Mouse (Mus musculus): ENCODE measurements around the gene Zcchc7. TPM values are rescaled to one million over a fixed set of nuclear protein-coding genes. Genes with fewer than 3 reads are reported as not detected.

Zcchc7 gene
- 39.5 and 53.6 TPM in 2 replicates for polyA plus RNA-seq (2014; fragmentation: Nextera tagmentation; extraction: Ambion mirVana)

DNA sequence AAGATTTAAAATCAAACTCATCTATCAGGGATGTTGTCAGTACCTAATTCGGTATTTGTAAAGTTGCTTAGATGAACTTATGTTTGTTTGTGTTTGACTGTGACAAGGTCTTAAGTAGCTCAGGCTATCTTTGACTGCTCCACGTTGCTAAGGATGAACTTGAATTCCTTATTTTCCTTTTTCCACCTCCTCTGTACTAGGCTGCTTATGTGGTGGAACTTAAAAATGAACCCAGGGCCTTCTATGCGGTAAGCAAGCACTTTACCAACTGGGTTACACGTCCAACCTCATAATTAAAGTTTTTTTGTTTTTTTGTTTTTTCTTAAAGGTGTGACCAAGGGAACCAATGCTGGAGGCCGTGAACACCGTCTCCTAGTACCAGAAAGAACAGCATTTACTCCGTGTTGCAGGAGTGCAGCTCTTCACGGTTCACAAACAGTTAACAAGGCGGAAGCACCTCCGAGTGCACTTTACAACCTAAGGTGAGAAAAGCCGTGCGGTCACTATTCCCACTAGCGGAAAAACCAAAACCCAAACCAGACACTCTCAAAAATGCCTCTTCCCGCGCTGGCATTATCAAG, at the start of gene Zcchc7:
Gene Zcchc7 (plus strand): TSS at position 325 of the 581 bp plus-strand sequence.
- Histone ChIP-seq H3K4me3 (ENCODE audit: low read depth, low read length) (peak within 1 kb of the TSS; percentile 76), H3K36me3 (ENCODE audit: control insufficient read depth, insufficient read depth, low read length) (no peaks in the 10 kb centered on the region), H3K9me3 (ENCODE audit: control insufficient read depth, low read length) (no peaks in the 10 kb centered on the region), H3K27ac (ENCODE audit: low read depth, low read length) (peak within 1 kb of the TSS; percentile 92), H3K27me3 (ENCODE audit: control insufficient read depth, insufficient read depth, low read length) (no peaks in the 10 kb centered on the region), H3K4me1 (ENCODE audit: control insufficient read depth, insufficient read depth, low read length) (peaks cover 5% of the 10 kb centered on the region; the same call in 1 of the 2 replicates), H3K9ac (replicated peaks; ENCODE audit: low read depth, low read length) (peak within 1 kb of the TSS; percentile 88), H3K4me2 (ENCODE audit: low read depth, low read length) (peak within 1 kb of the TSS; percentile 80)
- ATAC-seq (ENCODE audit: low read depth) = peak; percentile 68
- WGBS = 4% methylated on average over 15 of the region's 15 CpGs

DNA sequence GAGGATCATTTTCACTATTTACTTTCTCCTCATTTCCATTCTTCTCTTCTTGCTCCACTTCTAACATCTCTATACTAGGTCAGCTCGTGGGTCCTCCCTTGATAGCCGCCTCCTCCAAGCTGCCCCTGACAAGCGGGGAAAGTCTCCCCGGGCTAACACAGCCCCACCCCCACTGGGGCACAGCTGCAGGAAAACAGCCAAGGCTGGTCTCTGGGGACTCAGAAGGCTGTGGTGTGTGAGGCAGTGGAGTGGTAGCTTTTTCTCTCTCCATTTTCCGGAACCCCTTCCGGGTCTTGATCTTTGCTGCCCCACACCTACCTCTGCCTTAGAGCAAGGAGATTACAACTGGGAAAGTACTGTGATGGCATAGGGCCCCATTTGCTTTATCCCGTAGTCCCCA, 49.7 kb upstream of the Zcchc7 start:
- WGBS = 2% methylated on average over 7 of the region's 7 CpGs
- no peak overlapping the region for H3K9ac ChIP-seq (replicated peaks; ENCODE audit: low read depth, low read length)
- H3K27ac ChIP-seq (ENCODE audit: low read depth, low read length) = no peak overlapping the region
- peaks cover 78% of the 10 kb centered on the region for H3K27me3 ChIP-seq (ENCODE audit: control insufficient read depth, insufficient read depth, low read length)
- H3K4me3 ChIP-seq (ENCODE audit: low read depth, low read length) = no peak overlapping the region
- no peaks in the 10 kb centered on the region for H3K9me3 ChIP-seq (ENCODE audit: control insufficient read depth, low read length)
- ATAC-seq (ENCODE audit: low read depth) = no peak
- H3K4me2 ChIP-seq (ENCODE audit: low read depth, low read length) = no peak overlapping the region
- no peaks in the 10 kb centered on the region for H3K36me3 ChIP-seq (ENCODE audit: control insufficient read depth, insufficient read depth, low read length)
- no peaks in the 10 kb centered on the region for H3K4me1 ChIP-seq (ENCODE audit: control insufficient read depth, insufficient read depth, low read length)

- Histone ChIP-seq H3K4me1 (ENCODE audit: control insufficient read depth, insufficient read depth, low read length) (no peaks in the 10 kb centered on the region), H3K4me2 (ENCODE audit: low read depth, low read length) (no peak overlapping the region), H3K4me3 (ENCODE audit: low read depth, low read length) (no peak overlapping the region), H3K36me3 (ENCODE audit: control insufficient read depth, insufficient read depth, low read length) (no peaks in the 10 kb centered on the region), H3K9ac (replicated peaks; ENCODE audit: low read depth, low read length) (no peak overlapping the region), H3K27ac (ENCODE audit: low read depth, low read length) (no peak overlapping the region), H3K27me3 (ENCODE audit: control insufficient read depth, insufficient read depth, low read length) (peaks cover 80% of the 10 kb centered on the region), H3K9me3 (ENCODE audit: control insufficient read depth, low read length) (no peaks in the 10 kb centered on the region)
- no peak for ATAC-seq (ENCODE audit: low read depth)
- WGBS = 12% methylated on average over 1 of the region's 1 CpGs
Observed at GRCm38 (mm10) chr4:44706865-44707264, 48.8 kb upstream of the Zcchc7 start.

DNA sequence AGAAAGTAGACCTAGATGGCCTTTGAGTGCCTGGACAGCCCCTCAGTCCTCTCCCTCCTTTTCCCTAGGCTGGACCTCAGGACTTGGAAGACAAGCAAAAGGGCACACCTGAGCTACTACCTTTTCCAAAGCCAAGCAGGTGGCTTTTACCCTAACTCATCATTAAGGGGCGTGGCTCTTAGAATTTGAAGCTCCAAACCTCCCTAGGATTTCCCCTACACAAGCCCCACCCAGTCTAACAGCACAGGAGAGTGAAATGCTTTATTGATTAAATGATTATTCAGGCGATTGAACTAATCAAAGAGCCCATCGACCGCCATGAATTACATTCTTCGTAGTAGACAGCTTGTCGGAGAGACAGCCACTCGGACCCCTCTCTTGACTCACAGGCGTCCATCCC, 47.4 kb upstream of the Zcchc7 start:
- no peak for ATAC-seq (ENCODE audit: low read depth)
- Histone ChIP-seq H3K36me3 (ENCODE audit: control insufficient read depth, insufficient read depth, low read length) (no peaks in the 10 kb centered on the region), H3K9ac (replicated peaks; ENCODE audit: low read depth, low read length) (no peak overlapping the region), H3K27ac (ENCODE audit: low read depth, low read length) (no peak overlapping the region), H3K27me3 (ENCODE audit: control insufficient read depth, insufficient read depth, low read length) (peaks cover 74% of the 10 kb centered on the region), H3K4me1 (ENCODE audit: control insufficient read depth, insufficient read depth, low read length) (peaks cover 4% of the 10 kb centered on the region; the same call in 1 of the 2 replicates), H3K4me3 (ENCODE audit: low read depth, low read length) (no peak overlapping the region), H3K4me2 (ENCODE audit: low read depth, low read length) (no peak overlapping the region), H3K9me3 (ENCODE audit: control insufficient read depth, low read length) (no peaks in the 10 kb centered on the region)
- 46% methylated on average over 8 of the region's 8 CpGs for WGBS

DNA sequence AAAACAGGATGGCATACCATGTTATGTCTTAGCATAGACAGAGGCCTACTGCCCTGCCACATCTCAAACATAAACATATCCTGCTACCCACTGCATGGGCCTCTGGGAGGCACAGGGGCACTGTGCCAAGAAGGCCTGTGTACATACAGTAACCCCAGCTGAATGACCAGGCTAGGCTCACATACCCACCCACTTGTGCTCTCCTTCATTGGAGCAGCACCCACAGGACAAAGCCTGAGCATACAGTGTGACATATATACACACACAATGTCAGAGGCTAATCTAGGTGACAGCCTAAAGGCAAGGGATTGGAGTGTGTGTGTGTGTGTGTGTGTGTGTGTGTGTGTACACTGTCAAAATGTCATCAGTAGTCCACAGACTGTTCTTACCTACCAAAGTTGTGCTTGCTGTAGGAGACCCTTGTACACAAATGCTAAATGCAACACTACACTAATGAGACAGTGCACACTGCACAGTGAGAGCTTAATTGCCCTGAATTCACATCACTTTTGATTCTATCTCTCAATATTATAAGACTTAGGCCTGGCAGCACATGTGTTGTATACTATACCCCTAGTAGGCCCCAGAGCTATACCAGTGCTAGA, 46.5 kb upstream of the Zcchc7 start:
- Histone ChIP-seq H3K4me2 (ENCODE audit: low read depth, low read length) (no peak overlapping the region), H3K27ac (ENCODE audit: low read depth, low read length) (no peak overlapping the region), H3K36me3 (ENCODE audit: control insufficient read depth, insufficient read depth, low read length) (no peaks in the 10 kb centered on the region), H3K27me3 (ENCODE audit: control insufficient read depth, insufficient read depth, low read length) (peaks cover 73% of the 10 kb centered on the region), H3K4me3 (ENCODE audit: low read depth, low read length) (no peak overlapping the region), H3K4me1 (ENCODE audit: control insufficient read depth, insufficient read depth, low read length) (peaks cover 4% of the 10 kb centered on the region; the same call in 1 of the 2 replicates), H3K9ac (replicated peaks; ENCODE audit: low read depth, low read length) (no peak overlapping the region), H3K9me3 (ENCODE audit: control insufficient read depth, low read length) (no peaks in the 10 kb centered on the region)
- no peak for ATAC-seq (ENCODE audit: low read depth)

DNA sequence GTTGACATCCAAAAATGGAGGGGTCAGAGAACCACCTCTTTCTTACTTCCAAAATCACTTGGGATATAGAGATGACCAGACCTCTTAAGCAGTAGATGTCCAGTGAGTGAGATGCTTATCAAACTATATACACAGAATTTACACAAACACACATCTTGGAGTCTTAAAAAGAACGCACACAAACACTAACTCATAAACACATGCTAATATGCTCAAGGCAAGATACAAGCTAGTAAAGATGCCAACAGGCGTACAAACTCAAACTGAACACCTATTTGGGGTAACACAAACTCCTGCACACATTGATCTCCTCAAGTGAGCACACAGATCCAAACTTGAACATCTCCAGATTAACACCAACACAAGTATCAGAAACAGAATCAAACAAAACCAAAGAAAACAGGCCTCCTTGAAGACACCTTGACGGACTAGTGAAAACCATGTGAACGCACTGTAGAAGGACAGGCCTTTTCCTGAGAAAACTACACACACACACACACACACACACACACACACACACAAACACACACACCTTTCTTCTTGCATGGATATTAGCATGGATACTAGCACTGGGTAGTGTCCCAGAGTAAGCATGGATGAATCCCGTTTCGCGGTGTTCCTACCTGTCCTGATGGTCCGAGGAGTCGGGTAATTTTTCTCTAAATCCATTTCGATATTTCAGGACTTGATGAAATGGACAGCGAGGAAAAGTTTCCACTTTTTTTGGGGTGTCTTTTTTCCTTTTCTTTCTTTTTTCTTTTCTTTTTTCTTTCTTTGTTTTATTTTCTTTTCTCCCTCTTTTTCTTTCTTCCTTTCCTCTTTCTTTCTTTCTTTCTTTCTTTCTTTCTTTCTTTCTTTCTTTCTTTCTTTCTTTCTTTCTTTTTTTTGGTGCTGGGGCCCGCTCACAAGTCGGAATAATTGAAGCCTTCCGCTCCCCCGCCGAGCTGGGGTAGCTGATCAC, 45.7 kb upstream of the Zcchc7 start, which contains the start of gene Pax5:
Gene Pax5 (minus strand): TSS at position 748 of the 961 bp plus-strand sequence.
- no peaks in the 10 kb centered on the region for H3K36me3 ChIP-seq (ENCODE audit: control insufficient read depth, insufficient read depth, low read length)
- H3K9ac ChIP-seq (replicated peaks; ENCODE audit: low read depth, low read length) = no peak within 1 kb of the TSS
- H3K4me2 ChIP-seq (ENCODE audit: low read depth, low read length) = no peak within 1 kb of the TSS
- H3K27me3 ChIP-seq (ENCODE audit: control insufficient read depth, insufficient read depth, low read length) = peaks cover 73% of the 10 kb centered on the region
- no peaks in the 10 kb centered on the region for H3K9me3 ChIP-seq (ENCODE audit: control insufficient read depth, low read length)
- peaks cover 4% of the 10 kb centered on the region; the same call in 1 of the 2 replicates for H3K4me1 ChIP-seq (ENCODE audit: control insufficient read depth, insufficient read depth, low read length)
- no peak within 1 kb of the TSS for H3K27ac ChIP-seq (ENCODE audit: low read depth, low read length)
- 30% methylated on average over 16 of the region's 16 CpGs for WGBS
- no peak within 1 kb of the TSS for H3K4me3 ChIP-seq (ENCODE audit: low read depth, low read length)
- no peak for ATAC-seq (ENCODE audit: low read depth)

GRCm38 (mm10) chr4:44710701-44711097, 45.0 kb upstream of the Zcchc7 start:
- Histone ChIP-seq H3K27me3 (ENCODE audit: control insufficient read depth, insufficient read depth, low read length) (peaks cover 75% of the 10 kb centered on the region), H3K27ac (ENCODE audit: low read depth, low read length) (no peak overlapping the region), H3K36me3 (ENCODE audit: control insufficient read depth, insufficient read depth, low read length) (no peaks in the 10 kb centered on the region), H3K4me2 (ENCODE audit: low read depth, low read length) (no peak overlapping the region), H3K9me3 (ENCODE audit: control insufficient read depth, low read length) (no peaks in the 10 kb centered on the region), H3K4me3 (ENCODE audit: low read depth, low read length) (no peak overlapping the region), H3K9ac (replicated peaks; ENCODE audit: low read depth, low read length) (no peak overlapping the region), H3K4me1 (ENCODE audit: control insufficient read depth, insufficient read depth, low read length) (peaks cover 4% of the 10 kb centered on the region; the same call in 1 of the 2 replicates)
- WGBS = 1% methylated on average over 30 of the region's 30 CpGs
- no peak for ATAC-seq (ENCODE audit: low read depth)

DNA sequence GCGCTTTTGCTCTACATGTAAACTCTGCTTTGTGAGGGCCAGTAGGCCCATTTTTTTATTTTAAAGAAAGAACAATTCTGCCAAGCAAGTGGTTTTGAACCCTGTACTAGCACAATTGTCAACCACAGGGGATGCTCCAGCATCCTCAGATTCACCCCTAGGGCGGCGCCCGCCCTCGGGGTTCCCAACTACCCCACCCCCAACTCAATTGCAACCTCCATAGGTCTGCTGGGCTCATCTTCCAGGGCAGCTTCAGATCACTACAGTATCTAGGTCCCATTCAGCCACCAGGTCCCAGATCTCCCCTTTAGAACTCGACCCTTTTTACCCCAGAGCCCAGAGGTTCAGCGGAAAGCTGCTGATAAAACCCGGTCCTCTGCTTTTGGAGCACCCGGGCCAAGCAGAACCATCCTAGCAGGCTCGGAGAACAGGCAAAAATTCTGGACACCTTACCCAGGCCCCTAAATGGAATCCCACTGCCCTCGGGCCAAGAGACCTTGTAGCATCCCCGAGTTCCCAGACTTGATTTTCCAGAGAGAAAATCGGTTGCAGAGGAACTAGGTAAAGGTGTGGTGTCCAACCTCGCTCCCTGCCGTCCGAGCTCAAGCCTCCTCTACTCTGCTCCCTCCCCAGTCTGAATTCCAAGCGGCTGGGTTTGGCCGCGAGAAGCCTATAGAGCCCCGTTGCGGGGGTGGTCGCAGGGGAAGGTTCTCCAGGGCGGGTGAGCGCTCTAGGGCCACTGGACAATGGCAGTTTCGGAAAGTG, 44.4 kb upstream of the Zcchc7 start:
- Histone ChIP-seq H3K9me3 (ENCODE audit: control insufficient read depth, low read length) (no peaks in the 10 kb centered on the region), H3K4me3 (ENCODE audit: low read depth, low read length) (no peak overlapping the region), H3K4me2 (ENCODE audit: low read depth, low read length) (no peak overlapping the region), H3K27ac (ENCODE audit: low read depth, low read length) (no peak overlapping the region), H3K9ac (replicated peaks; ENCODE audit: low read depth, low read length) (no peak overlapping the region), H3K4me1 (ENCODE audit: control insufficient read depth, insufficient read depth, low read length) (peaks cover 4% of the 10 kb centered on the region; the same call in 1 of the 2 replicates), H3K36me3 (ENCODE audit: control insufficient read depth, insufficient read depth, low read length) (no peaks in the 10 kb centered on the region), H3K27me3 (ENCODE audit: control insufficient read depth, insufficient read depth, low read length) (peaks cover 71% of the 10 kb centered on the region)
- ATAC-seq (ENCODE audit: low read depth) = no peak
- under 1% methylated on average over 25 of the region's 25 CpGs for WGBS
